Mouse (Mus musculus): ENCODE data around the gene Olfr26.
"Not testable (repeated sequence)": the region's sequence is repeated elsewhere in the genome, so short reads cannot be mapped to it uniquely, and the experiment has no call there.

The Olfr26 gene

DNA sequence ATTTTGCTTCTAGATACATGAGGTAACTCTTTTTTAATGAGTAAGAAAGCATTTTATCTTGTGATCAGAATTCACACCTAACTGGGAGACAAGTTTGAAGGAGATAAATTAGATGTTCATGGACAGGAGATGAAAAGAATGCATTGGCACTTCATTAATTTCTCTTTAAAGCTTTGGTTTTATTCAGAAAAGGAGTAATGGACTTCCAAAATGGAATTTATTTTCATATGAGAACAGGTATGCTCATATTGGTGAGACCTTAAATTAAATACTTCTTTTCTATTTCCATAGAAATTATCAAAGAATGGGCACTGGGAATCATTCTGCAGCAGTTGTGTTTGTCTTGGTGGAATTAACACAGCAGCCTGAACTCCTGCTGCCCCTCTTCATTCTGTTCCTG lies at the start of gene Olfr26:
Gene Olfr26 (plus strand): TSS at position 301 of the 400 bp plus-strand sequence.
- DNase-seq: no peak

DNA sequence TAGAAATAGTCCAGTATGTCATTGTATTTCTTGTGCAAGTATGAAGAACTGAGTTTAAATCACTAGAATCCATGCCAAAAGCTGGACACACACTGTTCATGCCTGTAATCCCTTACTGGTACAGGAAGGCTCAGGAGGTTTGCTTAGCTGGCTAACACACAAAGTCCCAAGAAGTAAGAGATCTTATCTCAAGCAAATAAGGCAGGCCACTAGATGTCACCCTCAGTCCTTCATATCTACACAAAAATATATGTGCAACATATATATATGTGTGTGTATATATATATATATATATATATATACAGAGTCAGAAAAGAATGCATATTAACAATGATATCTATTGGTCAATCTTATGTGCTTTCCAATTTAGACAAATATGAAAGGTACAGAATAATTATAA lies 49.2 kb upstream of the Olfr26 start:
- DNase-seq: no peak

DNA sequence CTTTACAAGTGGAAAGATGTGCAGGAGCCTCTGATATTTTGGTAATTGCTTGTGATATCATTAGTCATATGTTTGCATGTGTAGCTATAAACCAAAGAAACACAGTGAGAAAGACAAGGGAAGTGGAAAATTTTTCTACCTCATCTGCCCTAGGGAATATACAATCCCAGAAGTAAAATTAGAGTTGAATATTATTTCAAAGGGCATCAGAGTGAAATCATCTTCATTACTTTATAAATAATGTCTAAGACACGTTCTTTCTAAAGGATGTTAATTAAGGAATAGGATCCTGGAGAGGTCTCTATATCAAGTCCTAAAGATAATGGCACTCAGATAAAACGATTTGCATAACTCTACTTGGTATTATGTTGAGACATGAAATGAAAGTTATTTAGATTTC lies 40.5 kb upstream of the Olfr26 start, which contains the start of gene Olfr922:
Gene Olfr922 (plus strand): TSS at position 301 of the 400 bp plus-strand sequence.
- no peak for DNase-seq

DNA sequence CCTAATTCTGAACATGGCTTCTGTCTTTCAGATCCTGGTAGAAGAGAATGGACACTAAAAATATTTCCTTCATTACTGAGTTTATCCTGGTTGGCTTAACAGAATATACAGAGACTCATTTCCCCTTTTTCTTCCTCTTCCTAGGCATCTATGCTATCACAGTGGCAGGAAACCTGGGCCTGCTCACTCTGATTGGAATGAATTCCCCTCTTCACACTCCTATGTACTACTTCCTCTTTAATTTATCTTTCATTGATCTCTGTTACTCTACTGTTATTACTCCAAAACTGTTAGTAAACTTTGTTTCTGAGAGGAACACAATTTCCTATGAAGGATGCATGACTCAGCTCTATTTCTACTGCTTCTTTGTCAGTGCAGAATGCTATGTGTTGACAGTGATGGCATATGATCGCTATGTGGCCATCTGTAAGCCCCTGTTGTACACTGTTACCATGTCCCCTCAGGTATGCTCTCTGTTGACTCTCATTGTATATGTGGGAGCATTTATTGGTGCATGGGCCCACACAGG lies 39.3 kb upstream of the Olfr26 start:
- no peak for DNase-seq

DNA sequence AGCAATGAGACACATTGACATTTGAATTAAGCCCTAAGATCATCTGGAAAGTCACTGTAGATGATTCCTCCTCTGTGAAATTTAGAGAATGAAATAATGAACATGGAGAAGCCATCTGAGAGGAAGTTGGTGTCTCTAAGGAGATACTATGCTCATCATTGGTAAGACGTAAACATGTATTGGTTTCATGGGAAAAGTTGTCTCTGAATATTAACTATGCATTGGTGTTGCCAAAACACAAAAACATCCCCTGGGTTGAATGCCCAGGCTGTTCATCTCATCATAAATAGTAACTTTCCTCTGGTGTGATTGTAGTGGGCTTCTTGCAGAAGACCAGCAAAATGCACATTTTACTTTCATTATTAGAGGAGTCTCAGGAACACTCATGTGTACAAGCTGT lies 28.6 kb upstream of the Olfr26 start, which contains the start of gene Olfr923:
Gene Olfr923 (plus strand): TSS at position 301 of the 400 bp plus-strand sequence.
- no peak for DNase-seq

DNA sequence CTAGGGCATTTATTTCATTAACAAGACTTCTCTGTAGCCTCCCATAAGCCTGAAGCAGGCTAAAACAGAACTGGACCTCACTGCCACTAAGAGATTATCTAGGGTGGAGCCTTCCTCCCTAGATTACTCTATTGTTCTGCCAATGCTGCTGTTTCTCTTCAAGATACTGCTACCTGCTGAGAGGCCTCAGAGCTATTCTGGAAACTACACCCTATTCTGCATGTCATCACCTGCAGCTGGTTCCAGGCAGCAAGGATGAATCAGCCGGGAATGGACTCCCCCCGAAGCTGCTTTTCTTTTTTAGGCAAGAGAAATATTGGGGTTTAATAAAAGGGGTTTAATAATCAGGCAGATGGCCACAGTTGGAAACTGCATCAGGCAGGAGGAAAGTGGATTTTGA lies 21.8 kb upstream of the Olfr26 start:
- no peak for DNase-seq

DNA sequence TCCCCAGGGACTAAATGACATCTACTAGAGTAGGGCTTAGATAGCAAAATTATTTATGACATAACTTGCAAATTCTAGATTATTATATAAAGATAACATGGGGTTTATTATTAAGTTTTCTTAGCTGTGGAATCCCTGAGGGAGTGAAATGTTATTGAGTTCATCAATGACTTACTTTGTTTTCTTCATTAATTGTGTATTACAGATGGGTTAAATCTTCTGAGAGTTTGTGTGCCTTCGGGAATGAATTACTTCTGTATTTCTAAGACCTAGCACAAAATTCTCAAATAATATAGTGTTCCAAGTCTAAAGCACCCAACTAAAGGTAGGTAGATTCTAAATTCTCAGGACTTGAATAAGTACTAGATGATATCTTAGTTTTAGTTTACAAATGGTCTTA lies 10.7 kb upstream of the Olfr26 start, which contains the start of gene Olfr924:
Gene Olfr924 (plus strand): TSS at position 301 of the 400 bp plus-strand sequence.
- no peak for DNase-seq

DNA sequence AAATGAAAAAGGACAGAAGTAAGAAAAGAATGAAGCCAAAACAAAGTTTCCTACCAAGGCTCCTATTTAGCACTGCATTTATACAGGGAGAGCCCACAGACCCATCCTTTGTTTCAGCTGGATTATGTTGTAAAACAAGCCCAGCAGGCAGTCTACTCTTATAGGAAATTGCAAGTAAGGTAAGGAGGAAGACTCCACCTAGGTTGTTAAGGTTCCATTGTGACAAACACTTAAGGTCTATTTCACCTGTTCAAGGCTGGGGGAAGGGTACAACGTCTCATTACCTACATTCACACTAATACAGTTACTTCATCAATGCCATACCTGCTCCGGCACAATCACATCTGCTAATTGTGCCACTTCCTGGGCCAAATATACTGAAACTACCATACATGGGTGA lies 20.0 kb downstream of the Olfr26 start:
- DNase-seq: not testable (repeated sequence)

DNA sequence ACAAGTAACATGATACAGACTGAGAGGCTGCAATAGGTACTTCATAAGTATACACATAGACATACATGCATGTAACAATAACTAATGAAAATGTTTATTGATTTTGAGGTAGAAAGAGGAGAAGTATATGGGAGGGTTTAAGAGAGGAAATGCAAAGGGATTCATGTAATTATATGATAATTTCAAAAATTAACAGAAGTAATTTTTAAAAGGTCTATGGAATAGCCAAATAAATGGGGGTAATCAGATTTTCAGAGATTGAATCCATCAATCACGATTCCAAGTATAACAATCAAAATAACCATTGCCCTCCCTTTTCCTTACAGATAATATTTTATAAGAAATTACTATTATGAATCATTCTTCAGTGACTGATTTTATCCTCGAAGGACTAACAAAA lies 22.0 kb downstream of the Olfr26 start, which contains the start of gene Olfr926:
Gene Olfr926 (plus strand): TSS at position 301 of the 400 bp plus-strand sequence.
- DNase-seq: no peak
